Mouse (Mus musculus) spleen, adult 2 months (tissue): ENCODE data around the gene Mllt1.

Experiments
- CTCF ChIP-seq: fragments of 200-500 bp; IDR thresholded peaks from 2 replicates; pipeline ENCODE4 v1.5.1; 2011; ENCODE audit warnings: mild to moderate bottlenecking, inconsistent platforms; ENCODE audit not compliant: insufficient read depth, insufficient read length, insufficient replicate concordance; ENCODE audit errors: extremely low read depth
- POLR2A ChIP-seq: fragments of 200-500 bp; IDR thresholded peaks from 2 replicates; pipeline ENCODE4 v1.6.1; 2011; ENCODE audit warnings: low read depth, low read length, inconsistent platforms

- TF ChIP-seq POLR2A (no peak), CTCF (no peak)
Observed at GRCm38 (mm10) chr17:56913023-56913422, 22.2 kb downstream of the Mllt1 start.
